Mouse (Mus musculus): ENCODE results near the gene Poc1a.

Poc1a gene

GRCm38 (mm10) chr9:106263381-106263924, 17.4 kb upstream of the Poc1a start:
- DNase-seq (ENCODE audit: extremely low spot score, low spot score): no peak

- DNase-seq (ENCODE audit: extremely low spot score, low spot score): no peak
Observed at GRCm38 (mm10) chr9:106265358-106266075, 15.3 kb upstream of the Poc1a start.

GRCm38 (mm10) chr9:106266936-106267657, 13.8 kb upstream of the Poc1a start:
- no peak for DNase-seq (ENCODE audit: extremely low spot score, low spot score)

- DNase-seq (ENCODE audit: extremely low spot score, low spot score): no peak
Observed at GRCm38 (mm10) chr9:106268421-106268820, 12.4 kb upstream of the Poc1a start.

GRCm38 (mm10) chr9:106269076-106269788, 11.6 kb upstream of the Poc1a start:
- DNase-seq (ENCODE audit: extremely low spot score, low spot score): no peak

- no peak for DNase-seq (ENCODE audit: extremely low spot score, low spot score)
Observed at GRCm38 (mm10) chr9:106269879-106270278, 11.0 kb upstream of the Poc1a start.

GRCm38 (mm10) chr9:106270656-106271055, 10.2 kb upstream of the Poc1a start:
- DNase-seq (ENCODE audit: extremely low spot score, low spot score): no peak

GRCm38 (mm10) chr9:106272288-106272687, 8.6 kb upstream of the Poc1a start:
- DNase-seq (ENCODE audit: extremely low spot score, low spot score): no peak

GRCm38 (mm10) chr9:106273276-106273675, 7.6 kb upstream of the Poc1a start:
- DNase-seq (ENCODE audit: extremely low spot score, low spot score): no peak

GRCm38 (mm10) chr9:106273791-106274190, 7.1 kb upstream of the Poc1a start:
- DNase-seq (ENCODE audit: extremely low spot score, low spot score): no peak

- DNase-seq (ENCODE audit: extremely low spot score, low spot score): no peak
Observed at GRCm38 (mm10) chr9:106274652-106275180, 6.1 kb upstream of the Poc1a start.

GRCm38 (mm10) chr9:106275806-106276205, 5.1 kb upstream of the Poc1a start:
- DNase-seq (ENCODE audit: extremely low spot score, low spot score): no peak

- DNase-seq (ENCODE audit: extremely low spot score, low spot score): peak; percentile 50
Observed at GRCm38 (mm10) chr9:106280386-106280785, 475 bp upstream of the Poc1a start.

- DNase-seq (ENCODE audit: extremely low spot score, low spot score): no peak
Observed at GRCm38 (mm10) chr9:106282024-106282423, 1.2 kb downstream of the Poc1a start.

GRCm38 (mm10) chr9:106287165-106287564, 6.3 kb downstream of the Poc1a start:
- no peak for DNase-seq (ENCODE audit: extremely low spot score, low spot score)

- peak; percentile 59 for DNase-seq (ENCODE audit: extremely low spot score, low spot score)
Observed at GRCm38 (mm10) chr9:106288864-106289263, 8.0 kb downstream of the Poc1a start.

GRCm38 (mm10) chr9:106289841-106290240, 9.0 kb downstream of the Poc1a start:
- DNase-seq (ENCODE audit: extremely low spot score, low spot score): no peak

GRCm38 (mm10) chr9:106290636-106291122, 9.8 kb downstream of the Poc1a start:
- no peak for DNase-seq (ENCODE audit: extremely low spot score, low spot score)

GRCm38 (mm10) chr9:106293569-106294156, 12.8 kb downstream of the Poc1a start:
- no peak for DNase-seq (ENCODE audit: extremely low spot score, low spot score)

- no peak for DNase-seq (ENCODE audit: extremely low spot score, low spot score)
Observed at GRCm38 (mm10) chr9:106296637-106297174, 15.8 kb downstream of the Poc1a start.
